Mouse (Mus musculus) heart, embryonic 14.5 days (tissue): ENCODE measurements at regions not wholly inside any gene's neighbourhood (a gene's known extent, or its start where the extent isn't known, plus 50 kb on each side); places are given as distances from the start of the nearest gene placed in this dataset.

Experiments used
- ATAC-seq: fragments of 200-750 bp; cut with Nextera tagmentation; 2 replicates; pipeline ENCODE4 v1.8.0; 2017; ENCODE audit warnings: low read depth, moderate TSS enrichment; ENCODE audit not compliant: insufficient number of reproducible peaks, insufficient read depth, low FRiP score
- H3K27ac ChIP-seq, 2 experiments: fragments of 200-500 bp in 1 of 2; fragments of 300-500 bp in 1 of 2; sonication (generic) in 1 of 2; replicated peaks in 1 of 2; 2 replicates each; pipeline ENCODE4 v1.5.1; 2012 to 2014; ENCODE audit warnings: low read depth in 2 of 2, low read length in 2 of 2, control low read depth in 1 of 2, mild to moderate bottlenecking in 1 of 2, mixed read lengths in 1 of 2; ENCODE audit not compliant: control insufficient read depth in 1 of 2, insufficient read depth in 1 of 2
- H3K27me3 ChIP-seq: fragments of 300-500 bp; sonication (generic); 2 replicates; pipeline ENCODE4 v1.6.1; 2014; ENCODE audit warnings: mild to moderate bottlenecking, low read length, control low read depth; ENCODE audit not compliant: control insufficient read depth, insufficient read depth
- H3K36me3 ChIP-seq: fragments of 300-500 bp; sonication (generic); 2 replicates; pipeline ENCODE4 v1.6.1; 2014; ENCODE audit warnings: mild to moderate bottlenecking, control low read depth, low read length, mixed read lengths; ENCODE audit not compliant: control insufficient read depth, insufficient read depth
- H3K4me1 ChIP-seq, 2 experiments: fragments of 200-500 bp in 1 of 2; fragments of 300-500 bp in 1 of 2; sonication (generic) in 1 of 2; 2 replicates each; pipeline ENCODE4 v1.6.1; 2012 to 2014; ENCODE audit warnings: low read length in 2 of 2, control low read depth in 1 of 2, mixed read lengths in 1 of 2; ENCODE audit not compliant: control insufficient read depth in 2 of 2, insufficient read depth in 2 of 2
- H3K4me2 ChIP-seq: fragments of 300-500 bp; sonication (generic); 2 replicates; pipeline ENCODE4 v1.6.1; 2014; ENCODE audit warnings: mild to moderate bottlenecking, low read length
- H3K4me3 ChIP-seq, 2 experiments: fragments of 200-500 bp in 1 of 2; fragments of 300-500 bp in 1 of 2; sonication (generic) in 1 of 2; 2 replicates each; pipeline ENCODE4 v1.5.1; 2012 to 2014; ENCODE audit warnings: low read length in 2 of 2, mild to moderate bottlenecking in 2 of 2, control low read depth in 1 of 2, low read depth in 1 of 2, moderate library complexity in 1 of 2; ENCODE audit not compliant: control insufficient read depth in 1 of 2, insufficient read depth in 1 of 2
- H3K9ac ChIP-seq: fragments of 300-500 bp; sonication (generic); 2 replicates; pipeline ENCODE4 v1.6.1; 2014; ENCODE audit warnings: mild to moderate bottlenecking, low read length
- H3K9me3 ChIP-seq: fragments of 300-500 bp; sonication (generic); 2 replicates; pipeline ENCODE4 v1.6.1; 2016; ENCODE audit warnings: low read length, control low read depth; ENCODE audit not compliant: control insufficient read depth
- WGBS: fragments of 180-500 bp; shearing (Covaris S2); extraction: QIAGEN DNeasy Blood & Tissue Kit; methylation state at CpG from one replicate; pipeline ENCODE4 v1.1.7; 2014; 5-methylcytosine and 5-hydroxymethylcytosine counted together

- H3K27me3 ChIP-seq: no peaks in the 10 kb centered on the region
- H3K27ac ChIP-seq: no peak overlapping the region
- peaks cover 0 to 2% of the 10 kb centered on the region in 2 experiments; a peak in 1 of 4 replicates for H3K4me1 ChIP-seq
- no peak overlapping the region for H3K9ac ChIP-seq
- H3K36me3 ChIP-seq: no peaks in the 10 kb centered on the region
- H3K4me2 ChIP-seq: no peak overlapping the region
- no peak for ATAC-seq
- H3K9me3 ChIP-seq: no peaks in the 10 kb centered on the region
- no peak overlapping the region for H3K4me3 ChIP-seq
- 56% methylated on average over 4 of the region's 4 CpGs for WGBS
Observed at GRCm38 (mm10) chr1:128681261-128681660, 89.2 kb upstream of the Cxcr4 start.

- 52% methylated on average over 3 of the region's 3 CpGs for WGBS
- Histone ChIP-seq H3K27ac (no peak overlapping the region), H3K36me3 (no peaks in the 10 kb centered on the region), H3K4me1 (peaks cover 0 to 2% of the 10 kb centered on the region in 2 experiments; a peak in 1 of 4 replicates), H3K27me3 (no peaks in the 10 kb centered on the region), H3K4me2 (no peak overlapping the region), H3K4me3 (no peak overlapping the region), H3K9me3 (no peaks in the 10 kb centered on the region), H3K9ac (no peak overlapping the region)
- ATAC-seq: no peak
Observed at GRCm38 (mm10) chr1:128680538-128680937, 88.4 kb upstream of the Cxcr4 start.

GRCm38 (mm10) chr1:128680012-128680411 is 87.9 kb upstream of the Cxcr4 start:
- Histone ChIP-seq H3K4me1 (peaks cover 0 to 2% of the 10 kb centered on the region in 2 experiments; a peak in 1 of 4 replicates), H3K27me3 (no peaks in the 10 kb centered on the region), H3K36me3 (no peaks in the 10 kb centered on the region), H3K27ac (no peak overlapping the region), H3K4me2 (no peak overlapping the region), H3K9ac (no peak overlapping the region), H3K9me3 (no peaks in the 10 kb centered on the region), H3K4me3 (no peak overlapping the region)
- WGBS: 74% methylated on average over 5 of the region's 5 CpGs
- ATAC-seq: no peak

- H3K27ac ChIP-seq: no peak overlapping the region
- H3K9ac ChIP-seq: no peak overlapping the region
- H3K9me3 ChIP-seq: no peaks in the 10 kb centered on the region
- WGBS: 47% methylated on average over 18 of the region's 18 CpGs
- no peaks in the 10 kb centered on the region for H3K27me3 ChIP-seq
- H3K4me2 ChIP-seq: no peak overlapping the region
- ATAC-seq: no peak
- peaks cover 0 to 2% of the 10 kb centered on the region in 2 experiments; a peak in 1 of 4 replicates for H3K4me1 ChIP-seq
- no peak overlapping the region for H3K4me3 ChIP-seq
- H3K36me3 ChIP-seq: no peaks in the 10 kb centered on the region
Observed at GRCm38 (mm10) chr1:128679005-128679980, 87.2 kb upstream of the Cxcr4 start.

DNA sequence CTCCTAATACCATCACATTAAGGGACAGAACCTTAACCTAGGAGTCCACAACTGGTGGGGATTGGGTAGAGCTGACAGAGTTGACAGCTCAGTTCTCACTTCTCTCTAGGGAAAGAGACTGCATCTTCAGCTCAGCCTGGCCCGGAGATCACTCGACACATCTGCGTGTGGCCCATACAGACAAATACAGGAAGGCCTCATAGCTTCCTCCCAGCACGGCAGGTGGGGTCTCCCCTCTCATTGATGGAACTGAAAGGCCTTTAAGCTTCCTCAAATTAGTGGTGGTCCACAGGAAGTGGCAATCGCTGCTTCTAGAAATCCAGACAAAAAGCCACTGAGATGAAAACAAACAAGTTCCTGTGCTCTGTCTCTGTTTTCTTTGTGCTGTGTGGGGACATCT is 83.4 kb upstream of the Cxcr4 start:
- H3K9ac ChIP-seq: no peak overlapping the region
- no peak for ATAC-seq
- 56% methylated on average over 5 of the region's 5 CpGs for WGBS
- no peak overlapping the region for H3K4me2 ChIP-seq
- peaks cover 0 to 2% of the 10 kb centered on the region in 2 experiments; a peak in 1 of 4 replicates for H3K4me1 ChIP-seq
- no peaks in the 10 kb centered on the region for H3K36me3 ChIP-seq
- H3K9me3 ChIP-seq: no peaks in the 10 kb centered on the region
- H3K4me3 ChIP-seq: no peak overlapping the region
- H3K27ac ChIP-seq: no peak overlapping the region
- H3K27me3 ChIP-seq: no peaks in the 10 kb centered on the region

GRCm38 (mm10) chr1:128672306-128672705 is 80.2 kb upstream of the Cxcr4 start:
- Histone ChIP-seq H3K9me3 (no peaks in the 10 kb centered on the region), H3K4me1 (peaks cover 0 to 3% of the 10 kb centered on the region in 2 experiments; a peak in 1 of 4 replicates), H3K4me3 (no peak overlapping the region), H3K27me3 (no peaks in the 10 kb centered on the region), H3K36me3 (no peaks in the 10 kb centered on the region), H3K27ac (no peak overlapping the region), H3K4me2 (no peak overlapping the region), H3K9ac (no peak overlapping the region)
- no peak for ATAC-seq
- WGBS: 76% methylated on average over 3 of the region's 3 CpGs

DNA sequence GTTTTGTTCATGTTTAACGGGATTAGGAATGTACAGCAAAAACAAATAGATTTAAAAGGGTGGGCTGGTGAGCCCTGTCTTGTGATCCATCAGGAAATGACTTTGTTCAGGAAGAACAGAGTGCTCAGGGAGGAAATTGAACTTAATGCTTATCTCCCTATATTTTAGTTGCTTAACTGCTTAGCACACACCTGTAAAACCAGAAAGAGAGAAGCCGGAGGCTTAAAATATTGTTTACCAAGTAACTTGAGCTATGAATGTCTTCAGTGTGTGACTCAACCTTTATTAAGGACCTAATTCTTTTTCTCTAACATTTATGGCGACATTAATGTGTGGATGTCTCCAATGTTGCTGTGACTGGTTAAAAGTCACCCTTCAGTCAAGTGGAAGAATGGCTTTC is 79.4 kb upstream of the Cxcr4 start:
- WGBS: 73% methylated on average over 3 of the region's 3 CpGs
- Histone ChIP-seq H3K27ac (no peak overlapping the region), H3K36me3 (no peaks in the 10 kb centered on the region), H3K9ac (no peak overlapping the region), H3K27me3 (no peaks in the 10 kb centered on the region), H3K4me1 (peaks cover 0 to 3% of the 10 kb centered on the region in 2 experiments; a peak in 1 of 4 replicates), H3K9me3 (no peaks in the 10 kb centered on the region), H3K4me2 (no peak overlapping the region), H3K4me3 (no peak overlapping the region)
- no peak for ATAC-seq
